Mouse (Mus musculus) left cerebral cortex, postnatal 36 days (tissue): ENCODE measurements around the gene 4930415O20Rik. TPM values are rescaled to one million over a fixed set of nuclear protein-coding genes. Genes with fewer than 3 reads are reported as not detected.
A peak's percentile ranks its signal among the peaks of the same experiment; 100 is the strongest.

Experiments used
- DNase-seq, 2 experiments: peaks; one replicate each; pipeline ENCODE4 v3.0.0; 2021 to 2022; ENCODE audit warnings: low spot score in 2 of 2, mixed read lengths in 1 of 2
- intact Hi-C: fragments of 180-260 bp; cut with DNase I; formaldehyde crosslinking; loops from one replicate; pipeline ENCODE4 v1.15.1; 2025
- total RNA-seq, 2 experiments: library from RNA; stranded (reverse); gene quantifications; 2 replicates each; pipeline ENCODE4 v1.2.3; 2021

The 4930415O20Rik gene
- total RNA-seq: not detected

- no peak for DNase-seq
- intact Hi-C loops: no loop called here
Observed at GRCm38 (mm10) chr15:98570873-98571538, at the start of gene 4930415O20Rik, which contains the start of gene Ccnt1. Gene 4930415O20Rik, plus strand, starts transcription at chr15:98571004. Gene Ccnt1, minus strand, starts transcription at chr15:98570923.

- intact Hi-C loops: no loop called here
Observed at GRCm38 (mm10) chr15:98521245-98521644, 49.6 kb upstream of the 4930415O20Rik start.

GRCm38 (mm10) chr15:98526057-98526456, 44.7 kb upstream of the 4930415O20Rik start:
- DNase-seq: no peak
- intact Hi-C loops: no loop called here

More at GRCm38 (mm10) chr15:98521245-98521644, 49.6 kb upstream of the 4930415O20Rik start:
- no peak for DNase-seq

- no peak for DNase-seq
Observed at GRCm38 (mm10) chr15:98527056-98527771, 43.6 kb upstream of the 4930415O20Rik start.

GRCm38 (mm10) chr15:98528066-98528563, 42.7 kb upstream of the 4930415O20Rik start:
- DNase-seq: no peak
- intact Hi-C loops: no loop called here

More at GRCm38 (mm10) chr15:98527056-98527771, 43.6 kb upstream of the 4930415O20Rik start:
- intact Hi-C loops: no loop called here

GRCm38 (mm10) chr15:98532281-98532680, 38.5 kb upstream of the 4930415O20Rik start:
- intact Hi-C loops: loop anchor here (5.0 kb wide), 1 partner anchor 35 kb away; no protein-coding TSS in a partner anchor
- no peak for DNase-seq

- intact Hi-C loops: loop anchor here (5.0 kb wide), 1 partner anchor 34 kb away; no protein-coding TSS in a partner anchor
- no peak for DNase-seq
Observed at GRCm38 (mm10) chr15:98533035-98533531, 37.7 kb upstream of the 4930415O20Rik start.

- peak; percentile 98 to 99 for DNase-seq
Observed at GRCm38 (mm10) chr15:98533881-98534627, 36.8 kb upstream of the 4930415O20Rik start, which contains the start of gene Kansl2. Gene Kansl2, minus strand, starts transcription at chr15:98534264.

GRCm38 (mm10) chr15:98535921-98536320, 34.9 kb upstream of the 4930415O20Rik start:
- DNase-seq: no peak
- intact Hi-C loops: no loop called here

More at GRCm38 (mm10) chr15:98533881-98534627, 36.8 kb upstream of the 4930415O20Rik start, which contains the start of gene Kansl2:
- intact Hi-C loops: loop anchor here (5.0 kb wide), 1 partner anchor 33 kb away; no protein-coding TSS in a partner anchor

GRCm38 (mm10) chr15:98536828-98537510, 33.8 kb upstream of the 4930415O20Rik start:
- no peak for DNase-seq
- intact Hi-C loops: no loop called here

GRCm38 (mm10) chr15:98537923-98538322, 32.9 kb upstream of the 4930415O20Rik start:
- DNase-seq: no peak
- intact Hi-C loops: no loop called here

GRCm38 (mm10) chr15:98541064-98541463, 29.7 kb upstream of the 4930415O20Rik start:
- no peak for DNase-seq
- intact Hi-C loops: no loop called here

GRCm38 (mm10) chr15:98543341-98543740, 27.5 kb upstream of the 4930415O20Rik start:
- intact Hi-C loops: no loop called here

GRCm38 (mm10) chr15:98545151-98545550, 25.7 kb upstream of the 4930415O20Rik start:
- DNase-seq: no peak
- intact Hi-C loops: no loop called here

More at GRCm38 (mm10) chr15:98543341-98543740, 27.5 kb upstream of the 4930415O20Rik start:
- DNase-seq: no peak

GRCm38 (mm10) chr15:98546843-98547242, 24.0 kb upstream of the 4930415O20Rik start:
- intact Hi-C loops: no loop called here
- no peak for DNase-seq

GRCm38 (mm10) chr15:98552758-98553157, 18.0 kb upstream of the 4930415O20Rik start:
- intact Hi-C loops: no loop called here
- no peak for DNase-seq

- intact Hi-C loops: no loop called here
- no peak for DNase-seq
Observed at GRCm38 (mm10) chr15:98555881-98556280, 14.9 kb upstream of the 4930415O20Rik start.

GRCm38 (mm10) chr15:98557186-98557585, 13.6 kb upstream of the 4930415O20Rik start:
- intact Hi-C loops: no loop called here
- no peak for DNase-seq

- no peak for DNase-seq
- intact Hi-C loops: loop anchor here (5.0 kb wide), 1 partner anchor 35 kb away; the partner anchor contains the start of gene Kansl2
Observed at GRCm38 (mm10) chr15:98566973-98567277, 3.9 kb upstream of the 4930415O20Rik start.
